Mouse (Mus musculus): Measurements from ENCODE around the gene Mxra7.

- TF ChIP-seq CTCF (conservative IDR thresholded peaks at IDR 0.05; ENCODE audit: low read length) (no peak), POU5F1 (IDR thresholded peaks at IDR 0.05; ENCODE audit: borderline replicate concordance, low read length) (no peak), NANOG (IDR thresholded peaks at IDR 0.05; ENCODE audit: borderline replicate concordance, low read length) (no peak)
Measured at GRCm38 (mm10) chr11:116818722-116819121, 9.1 kb downstream of the Mxra7 start.
